Mouse (Mus musculus) liver, embryonic 12.5 days (tissue): Measurements from ENCODE around the gene Faxc. TPM values are rescaled to one million over a fixed set of nuclear protein-coding genes. Genes with fewer than 3 reads are reported as not detected.

Experiments
- polyA plus RNA-seq: library from polyadenylated mRNA; unstranded; fragments of >200 nt; fragmentation: Nextera tagmentation; extraction: Ambion mirVana; gene quantifications from 2 replicates; pipeline ENCODE4 v1.2.1, GENCODE M21; 2016

The Faxc gene
- polyA plus RNA-seq, 1 experiment from 2014 or later, result 0.36 TPM

Other genes starting within 250 kb of the Faxc start
- gene Prdm13, start 245.4 kb upstream of the Faxc start, polyA plus RNA-seq, result not detected in 2 replicates
- gene Ccnc, start 203.6 kb upstream of the Faxc start, polyA plus RNA-seq, result 27.1 and 29.1 TPM in 2 replicates
- gene Usp45, start 164.2 kb upstream of the Faxc start, polyA plus RNA-seq, result 17.3 and 21.3 TPM in 2 replicates
- 19.5 and 20.6 TPM in 2 replicates for gene Tstd3, start 164.1 kb upstream of the Faxc start, polyA plus RNA-seq
- gene Pnisr, start 83.7 kb upstream of the Faxc start, polyA plus RNA-seq, result 59.2 and 59.4 TPM in 2 replicates
- gene Coq3, start 51.7 kb upstream of the Faxc start, polyA plus RNA-seq, result 11.6 and 12.4 TPM in 2 replicates